Mouse (Mus musculus) heart, postnatal 10 days (tissue): ENCODE results near the gene Tex19.1. TPM values are rescaled to one million over a fixed set of nuclear protein-coding genes. Genes with fewer than 3 reads are reported as not detected.

Source experiments
- DNase-seq, 2 experiments: peaks; one replicate each; pipeline ENCODE4 v3.0.0; 2021
- intact Hi-C: fragments of 180-260 bp; cut with DNase I; formaldehyde crosslinking; loops from one replicate; pipeline ENCODE4 v1.15.1; 2025
- total RNA-seq, 2 experiments: library from RNA; stranded (reverse); gene quantifications; 2 replicates each; pipeline ENCODE4 v1.2.3; 2021

Tex19.1 gene
- total RNA-seq, 2 experiments from 2014 or later, result not detected

- intact Hi-C loops, result loop anchor here (5.0 kb wide), 1 partner anchor 71 kb away; no protein-coding TSS in a partner anchor
- DNase-seq, result peak in 1 of 2 experiments; percentile 26
Measured at GRCm38 (mm10) chr11:121138732-121139131, 7.2 kb upstream of the Tex19.1 start.

GRCm38 (mm10) chr11:121143325-121144015 is 2.5 kb upstream of the Tex19.1 start:
- intact Hi-C loops, result no loop called here
- DNase-seq, result no peak

DNA sequence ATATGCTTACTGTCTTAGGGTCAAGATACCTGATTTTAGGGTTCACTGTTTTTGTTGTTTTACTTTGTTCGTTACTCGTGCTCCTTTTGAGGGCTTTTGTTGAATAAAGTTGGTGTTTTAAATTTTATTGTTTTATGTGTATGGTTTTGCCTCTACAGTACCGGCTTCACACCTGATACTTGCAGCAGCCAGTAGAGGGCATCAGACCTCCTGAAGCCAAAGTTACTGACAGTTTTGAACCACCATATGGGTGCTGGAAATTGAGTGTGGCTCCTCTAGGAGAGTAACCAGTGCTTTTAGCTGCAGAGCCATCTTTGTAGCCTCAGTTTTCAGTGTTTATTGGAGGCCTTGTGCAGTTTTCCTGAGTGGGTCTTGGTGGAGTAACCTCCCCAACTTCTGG is 2.2 kb downstream of the Tex19.1 start:
- no peak for DNase-seq
- intact Hi-C loops, result no loop called here

GRCm38 (mm10) chr11:121154203-121154602 is 8.3 kb downstream of the Tex19.1 start:
- intact Hi-C loops, result no loop called here
- DNase-seq, result no peak

- DNase-seq, result peak; percentile 75 to 77
Measured at GRCm38 (mm10) chr11:121156411-121156891, 10.5 kb downstream of the Tex19.1 start.

GRCm38 (mm10) chr11:121159971-121160370 is 14.0 kb downstream of the Tex19.1 start, which contains the start of gene Uts2r:
Gene Uts2r, plus strand, starts transcription at chr11:121160271.
- intact Hi-C loops, result no loop called here
- no peak for DNase-seq

More at GRCm38 (mm10) chr11:121156411-121156891, 10.5 kb downstream of the Tex19.1 start:
- intact Hi-C loops, result no loop called here

GRCm38 (mm10) chr11:121160636-121161346 is 14.8 kb downstream of the Tex19.1 start:
- DNase-seq, result no peak
- intact Hi-C loops, result no loop called here

GRCm38 (mm10) chr11:121163751-121164150 is 17.8 kb downstream of the Tex19.1 start:
- intact Hi-C loops, result no loop called here
- no peak for DNase-seq

DNA sequence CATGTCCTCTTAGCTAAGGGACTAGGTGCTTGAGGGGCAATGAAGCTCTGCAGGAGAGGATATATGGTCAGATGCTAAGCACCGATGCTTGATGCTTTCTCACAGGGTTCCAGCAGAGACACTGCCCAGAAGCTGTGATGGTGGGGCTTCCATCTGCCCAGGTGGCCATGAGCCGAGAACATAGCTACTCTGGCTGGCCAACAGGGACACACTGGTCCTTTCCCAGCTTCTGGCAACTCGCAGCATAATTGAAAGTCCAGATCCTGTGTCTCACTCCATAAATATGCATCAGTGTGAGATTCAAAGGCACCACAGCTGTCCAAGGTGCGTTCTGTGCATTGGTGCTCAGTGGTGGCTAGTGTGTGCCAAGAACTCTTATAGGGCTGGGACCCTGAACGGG is 27.3 kb downstream of the Tex19.1 start:
- DNase-seq, result no peak
- intact Hi-C loops, result no loop called here

DNA sequence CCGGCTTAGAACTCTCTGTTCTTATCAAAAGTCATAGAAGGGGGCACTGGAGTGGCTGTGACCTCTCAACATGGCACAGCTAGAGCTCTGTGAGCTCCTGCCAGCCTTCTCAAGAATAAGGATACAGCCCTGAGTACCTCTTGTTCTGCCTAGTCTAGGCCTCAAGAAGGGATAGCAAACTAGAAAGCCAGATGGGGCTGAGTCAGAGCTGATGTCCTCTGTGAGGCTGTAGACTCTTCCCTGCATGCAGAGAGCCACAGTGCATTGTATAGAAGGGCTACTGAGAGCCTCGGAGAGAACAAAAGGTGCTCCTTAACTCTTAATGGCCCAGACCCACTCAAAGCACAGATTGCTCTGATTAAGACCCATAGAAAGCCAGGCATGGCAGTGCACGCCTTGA is 28.3 kb downstream of the Tex19.1 start:
- intact Hi-C loops, result no loop called here
- DNase-seq, result no peak

DNA sequence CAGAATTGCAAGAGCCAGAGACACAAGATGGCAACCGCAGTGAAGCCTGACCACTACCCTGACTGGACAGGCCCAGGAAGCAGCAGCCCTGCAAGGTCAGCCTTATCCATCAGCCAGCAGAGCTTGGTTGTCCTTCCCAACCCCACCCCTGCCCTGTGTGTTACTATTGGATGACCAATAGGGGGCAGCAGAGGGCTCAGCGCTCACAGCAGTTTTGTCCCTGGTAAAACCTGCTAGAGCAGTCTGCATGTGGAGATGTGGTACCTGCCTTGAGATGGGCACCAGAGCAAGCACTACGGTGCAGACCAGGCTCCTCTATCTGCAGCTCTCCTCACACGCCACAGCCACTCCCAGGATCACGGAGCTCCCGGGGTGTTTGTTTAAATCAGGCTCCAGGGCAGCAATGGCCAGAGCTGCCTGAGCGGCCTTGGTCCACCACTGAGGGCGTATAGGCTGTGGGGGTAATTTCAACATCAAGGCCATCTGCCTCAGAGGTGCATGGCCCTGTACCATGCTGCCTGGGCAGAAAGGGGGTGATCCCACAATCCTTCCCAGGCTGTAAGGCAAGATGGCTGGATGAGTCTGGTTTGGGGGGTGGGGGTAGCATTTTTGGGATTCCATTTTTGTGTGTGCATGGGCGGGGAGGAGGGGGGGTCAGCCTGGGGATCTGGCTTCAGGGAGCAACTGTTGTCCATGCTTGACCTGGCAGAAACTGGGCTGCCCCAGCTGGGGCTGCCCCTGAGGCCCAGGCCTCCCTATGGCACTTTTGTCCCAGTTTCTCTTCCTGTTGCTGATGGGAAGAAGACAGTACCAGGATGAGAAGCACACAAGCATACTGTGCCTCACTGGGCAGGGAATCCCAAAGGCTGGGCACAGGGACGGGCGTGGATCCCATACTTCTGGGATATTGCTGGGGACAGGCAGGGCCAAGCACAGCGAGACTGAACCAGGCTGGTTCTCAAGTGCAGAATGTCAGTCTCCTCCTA is 30.6 kb downstream of the Tex19.1 start:
- intact Hi-C loops, result no loop called here
- peak; percentile 49 to 73 for DNase-seq

GRCm38 (mm10) chr11:121189681-121190080 is 43.7 kb downstream of the Tex19.1 start:
- intact Hi-C loops, result no loop called here
- DNase-seq, result peak; percentile 66

DNA sequence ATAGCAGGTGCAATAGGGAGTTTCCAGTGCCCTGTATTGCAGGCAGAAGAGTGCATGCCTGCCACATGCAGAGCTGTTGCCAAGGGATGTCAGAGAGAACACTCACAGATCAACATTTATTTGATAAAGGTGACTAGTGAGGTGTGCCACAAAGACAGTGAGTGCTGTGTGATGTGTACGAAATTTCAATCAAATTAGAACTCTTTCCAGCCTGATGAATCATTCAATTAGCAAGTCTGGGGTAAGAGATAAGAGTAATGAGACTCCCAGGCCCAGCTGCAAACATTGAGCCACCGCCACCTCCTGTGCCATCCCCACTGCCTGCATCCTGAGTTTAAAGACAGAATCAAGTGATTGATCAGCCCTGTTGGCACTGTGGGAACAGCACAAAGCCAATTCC is 46.8 kb downstream of the Tex19.1 start:
- DNase-seq, result no peak
- intact Hi-C loops, result no loop called here

DNA sequence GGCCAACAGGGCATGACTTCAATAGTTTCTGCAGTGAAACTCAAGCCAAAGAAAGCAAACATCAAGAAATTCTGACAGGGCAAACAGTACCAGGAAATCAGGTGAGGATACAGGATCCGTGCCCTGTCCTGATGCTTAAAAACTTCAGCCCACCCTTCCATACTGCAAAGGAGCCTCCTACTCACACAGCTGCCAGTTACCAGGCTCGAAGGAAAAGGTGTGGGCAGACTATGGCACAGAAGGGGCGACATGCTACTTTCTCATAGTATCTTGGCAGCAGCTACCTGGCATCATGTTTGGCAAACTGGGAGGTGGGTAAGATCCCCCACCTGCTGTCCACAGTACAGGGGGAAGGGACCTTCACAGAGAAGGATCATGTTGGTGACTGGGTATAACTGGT is 47.5 kb downstream of the Tex19.1 start:
- intact Hi-C loops, result no loop called here
- DNase-seq, result no peak

Other genes starting within 250 kb of the Tex19.1 start
- 1 to 10 TPM; 1.7 to 1.8 TPM for gene Ccdc57, start 213.3 kb upstream of the Tex19.1 start, total RNA-seq
- gene Slc16a3, start 197.7 kb upstream of the Tex19.1 start, total RNA-seq, result 1 to 10 TPM; 4.0 to 4.4 TPM
- gene Csnk1d, start 154.8 kb upstream of the Tex19.1 start, total RNA-seq, result 10 to 100 TPM; 86.0 to 89.5 TPM
- under 1 TPM in 1 of 2 experiments, not detected in 1; 0.26 TPM for gene Cd7, start 106.7 kb upstream of the Tex19.1 start, total RNA-seq
- not detected for gene Sectm1b, start 82.6 kb upstream of the Tex19.1 start, total RNA-seq
- gene Sectm1a, start 64.9 kb upstream of the Tex19.1 start, total RNA-seq, result not detected
- gene Tex19.2, start 27.5 kb upstream of the Tex19.1 start, total RNA-seq, result not detected
- gene Uts2r, start 14.1 kb downstream of the Tex19.1 start, total RNA-seq, result under 1 TPM; 0.24 to 0.35 TPM
- 10 to 100 TPM; 12.7 to 15.1 TPM for gene Hexdc, start 58.3 kb downstream of the Tex19.1 start, total RNA-seq
- 10 to 100 TPM; 18.3 to 19.4 TPM for gene Ogfod3, start 58.6 kb downstream of the Tex19.1 start, total RNA-seq
- 10 to 100 TPM in 1 of 2 experiments, 1 to 10 TPM in 1; 9.3 to 12.6 TPM for gene Cybc1, start 83.2 kb downstream of the Tex19.1 start, total RNA-seq
- gene Narf, start 91.1 kb downstream of the Tex19.1 start, total RNA-seq, result 10 to 100 TPM; 75.8 to 93.3 TPM
- gene Foxk2, start 113.8 kb downstream of the Tex19.1 start, total RNA-seq, result 10 to 100 TPM; 23.3 to 27.6 TPM
- gene Wdr45b, start 208.3 kb downstream of the Tex19.1 start, total RNA-seq, result 10 to 100 TPM; 53.0 to 54.0 TPM
- gene Rab40b, start 242.1 kb downstream of the Tex19.1 start, total RNA-seq, result 1 to 10 TPM; 2.1 to 2.8 TPM